Mouse (Mus musculus) granulocyte monocyte progenitor cell, adult 5-6 weeks (primary cell): Measurements from ENCODE around the gene Ahdc1. TPM values are rescaled to one million over a fixed set of nuclear protein-coding genes. Genes with fewer than 3 reads are reported as not detected.
"Not testable (repeated sequence)": the region's sequence is repeated elsewhere in the genome, so short reads cannot be mapped to it uniquely, and the experiment has no call there.

Source experiments
- ATAC-seq: replicated peaks from 2 replicates; pipeline ENCODE4 v1.8.0; 2016; ENCODE audit warnings: mild to moderate bottlenecking, moderate TSS enrichment, inconsistent platforms; ENCODE audit not compliant: poor library complexity, severe bottlenecking
- total RNA-seq, 2 experiments: library from RNA; stranded (forward) in 1 of 2; stranded (reverse) in 1 of 2; fragments of 200-712, 200-1000 nt in 1 of 2; fragments of >200 nt in 1 of 2; fragmentation: Nextera tagmentation in 1 of 2; gene quantifications; 2 replicates each; pipeline ENCODE4 v1.2.3; 2014 to 2017

Ahdc1 gene
- total RNA-seq, 2 experiments from 2014 or later: 0.93 to 1.3 TPM

- ATAC-seq: no peak
Observed at GRCm38 (mm10) chr4:133091459-133091785, 80.4 kb downstream of the Ahdc1 start.

GRCm38 (mm10) chr4:133092453-133092901, 81.4 kb downstream of the Ahdc1 start:
- ATAC-seq: peak; percentile 83

- ATAC-seq: no peak
Observed at GRCm38 (mm10) chr4:133093056-133093455, 82.0 kb downstream of the Ahdc1 start.

GRCm38 (mm10) chr4:133093481-133094033, 82.5 kb downstream of the Ahdc1 start:
- no peak for ATAC-seq

- ATAC-seq: no peak
Observed at GRCm38 (mm10) chr4:133094255-133094654, 83.2 kb downstream of the Ahdc1 start.

GRCm38 (mm10) chr4:133094936-133095733, 84.1 kb downstream of the Ahdc1 start:
- peak; percentile 48 for ATAC-seq

- ATAC-seq: not testable (repeated sequence)
Observed at GRCm38 (mm10) chr4:133095734-133096065, 84.6 kb downstream of the Ahdc1 start.

GRCm38 (mm10) chr4:133096671-133097070, 85.6 kb downstream of the Ahdc1 start:
- ATAC-seq: not testable (repeated sequence)

GRCm38 (mm10) chr4:133101751-133102150, 90.7 kb downstream of the Ahdc1 start:
- no peak for ATAC-seq

- ATAC-seq: no peak
Observed at GRCm38 (mm10) chr4:133103525-133104193, 92.6 kb downstream of the Ahdc1 start.

GRCm38 (mm10) chr4:133104194-133104569, 93.1 kb downstream of the Ahdc1 start:
- no peak for ATAC-seq

- ATAC-seq: no peak
Observed at GRCm38 (mm10) chr4:133106691-133107090, 95.6 kb downstream of the Ahdc1 start.

- ATAC-seq: no peak
Observed at GRCm38 (mm10) chr4:133107788-133108281, 96.8 kb downstream of the Ahdc1 start.

GRCm38 (mm10) chr4:133108481-133109334, 97.6 kb downstream of the Ahdc1 start:
- ATAC-seq: no peak

GRCm38 (mm10) chr4:133109335-133109801, 98.3 kb downstream of the Ahdc1 start:
- 0 out of 2 replicates have a peak, but pooled peaks have one; percentile 28 for ATAC-seq

GRCm38 (mm10) chr4:133112175-133112838, 101.2 kb downstream of the Ahdc1 start:
- no peak for ATAC-seq

GRCm38 (mm10) chr4:133113351-133113882, 102.4 kb downstream of the Ahdc1 start:
- no peak for ATAC-seq

GRCm38 (mm10) chr4:133114762-133115161, 103.7 kb downstream of the Ahdc1 start:
- ATAC-seq: no peak

GRCm38 (mm10) chr4:133115721-133116429, 104.8 kb downstream of the Ahdc1 start:
- no peak for ATAC-seq
